Mouse (Mus musculus) lung, postnatal 25 days (tissue): ENCODE data around the gene Ncan.

ENCODE experiments used
- DNase-seq: peaks from one replicate; pipeline ENCODE4 v3.0.0; 2022; ENCODE audit warnings: low spot score

The Ncan gene

GRCm38 (mm10) chr8:70120667-70121066, at the start of gene Ncan:
Ncan (minus strand) TSS chr8:70120873.
- DNase-seq, result no peak

- no peak for DNase-seq
These were observed 49.4 kb upstream of the Ncan start for GRCm38 (mm10) chr8:70170116-70170515.

GRCm38 (mm10) chr8:70166504-70167110, 45.9 kb upstream of the Ncan start:
- peak; percentile 56 for DNase-seq

GRCm38 (mm10) chr8:70163316-70163715, 42.6 kb upstream of the Ncan start:
- no peak for DNase-seq

GRCm38 (mm10) chr8:70160015-70160414, 39.3 kb upstream of the Ncan start:
- DNase-seq, result peak; percentile 23

- no peak for DNase-seq
These were observed 38.5 kb upstream of the Ncan start for GRCm38 (mm10) chr8:70159211-70159610.

GRCm38 (mm10) chr8:70158069-70158853, 37.6 kb upstream of the Ncan start:
- DNase-seq, result peak; percentile 44

- no peak for DNase-seq
These were observed 36.6 kb upstream of the Ncan start for GRCm38 (mm10) chr8:70157240-70157800.

GRCm38 (mm10) chr8:70152537-70153257, 32.0 kb upstream of the Ncan start:
- peak; percentile 73 for DNase-seq

- no peak for DNase-seq
These were observed 29.5 kb upstream of the Ncan start for GRCm38 (mm10) chr8:70150158-70150557.

GRCm38 (mm10) chr8:70147678-70148607, 27.3 kb upstream of the Ncan start:
- DNase-seq, result no peak

GRCm38 (mm10) chr8:70139981-70140380, 19.3 kb upstream of the Ncan start:
- DNase-seq, result no peak

GRCm38 (mm10) chr8:70139026-70139857, 18.6 kb upstream of the Ncan start, which contains the start of the genes Rfxank, Borcs8 and Mef2b:
Rfxank (minus strand) TSS chr8:70139154.
Borcs8 (plus strand) TSS chr8:70139499.
Mef2b (plus strand) TSS chr8:70139711.
- DNase-seq, result peak; percentile 99

- no peak for DNase-seq
These were observed 17.2 kb upstream of the Ncan start for GRCm38 (mm10) chr8:70137890-70138289.

GRCm38 (mm10) chr8:70136591-70136990, 15.9 kb upstream of the Ncan start:
- DNase-seq, result no peak

- DNase-seq, result no peak
These were observed 14.3 kb upstream of the Ncan start for GRCm38 (mm10) chr8:70134931-70135330.

- DNase-seq, result no peak
These were observed 13.4 kb upstream of the Ncan start for GRCm38 (mm10) chr8:70134086-70134485.

- DNase-seq, result peak; percentile 87
These were observed 10.7 kb upstream of the Ncan start, which contains the start of gene Nr2c2ap for GRCm38 (mm10) chr8:70131166-70131883. Nr2c2ap (plus strand) TSS chr8:70131333.

GRCm38 (mm10) chr8:70130066-70130465, 9.4 kb upstream of the Ncan start:
- DNase-seq, result no peak
